Mouse (Mus musculus) small intestine, adult 2 months (tissue): ENCODE measurements around the gene Rbfox1.

ENCODE experiments used
- CTCF ChIP-seq: fragments of 200-500 bp; IDR thresholded peaks from 2 replicates; pipeline ENCODE4 v1.5.1; 2012; ENCODE audit warnings: low read depth, mild to moderate bottlenecking, control low read depth, inconsistent platforms, low read length, moderate library complexity, mixed read lengths; ENCODE audit not compliant: insufficient replicate concordance, insufficient read length; ENCODE audit errors: extremely low read depth
- POLR2A ChIP-seq: fragments of 200-500 bp; IDR thresholded peaks from 2 replicates; pipeline ENCODE4 v1.6.1; 2012; ENCODE audit warnings: low read depth, mild to moderate bottlenecking, control low read depth, inconsistent platforms, low read length, moderate library complexity

DNA sequence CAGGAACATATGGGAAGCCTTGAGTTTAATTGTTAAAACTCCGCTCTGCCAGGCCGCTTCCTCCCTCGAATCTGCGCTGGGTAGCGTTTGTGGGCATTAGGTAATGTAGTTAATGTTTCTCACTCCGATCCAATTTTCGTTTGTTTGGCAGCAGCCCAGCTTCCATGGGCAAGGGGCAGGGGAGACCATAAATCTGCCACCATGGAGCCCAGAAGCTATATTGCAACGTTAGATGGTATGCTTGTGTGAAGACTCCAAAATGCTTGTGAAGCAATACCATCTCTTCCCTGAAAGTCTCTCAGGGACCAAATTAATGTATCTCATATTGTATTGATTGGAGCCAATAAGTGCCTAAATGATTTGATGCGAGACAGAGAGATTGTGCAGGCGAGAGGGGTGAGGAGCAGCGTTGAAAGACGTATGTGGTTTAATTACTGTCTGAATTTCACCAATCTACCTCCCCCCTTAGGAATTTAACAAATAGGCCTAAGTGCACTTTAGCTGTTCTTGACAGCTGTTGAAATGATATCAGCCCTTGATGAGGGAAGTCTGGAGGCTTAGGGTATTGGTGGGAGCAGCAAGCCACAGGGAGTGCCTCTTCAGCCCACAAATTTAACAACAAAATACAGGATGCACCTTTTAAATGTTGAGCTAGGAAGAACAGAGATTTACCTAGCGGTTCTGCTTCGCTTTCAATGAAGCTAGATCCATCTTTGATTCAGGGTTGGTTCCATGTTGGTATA, 884.5 kb downstream of the Rbfox1 start:
- TF ChIP-seq CTCF (no peak), POLR2A (no peak)
